Mouse (Mus musculus) mouse trophoblast stem cell (cell line): ENCODE data around the gene Arhgap22.

Experiments used
- in situ Hi-C, 2 experiments: fragments of 300-500 bp; cut with MseI, MboI; formaldehyde crosslinking; loops; 2 replicates in 1 of 2; 3 replicates in 1 of 2; pipeline ENCODE4 v1.15.1; 2025

Arhgap22 gene

DNA sequence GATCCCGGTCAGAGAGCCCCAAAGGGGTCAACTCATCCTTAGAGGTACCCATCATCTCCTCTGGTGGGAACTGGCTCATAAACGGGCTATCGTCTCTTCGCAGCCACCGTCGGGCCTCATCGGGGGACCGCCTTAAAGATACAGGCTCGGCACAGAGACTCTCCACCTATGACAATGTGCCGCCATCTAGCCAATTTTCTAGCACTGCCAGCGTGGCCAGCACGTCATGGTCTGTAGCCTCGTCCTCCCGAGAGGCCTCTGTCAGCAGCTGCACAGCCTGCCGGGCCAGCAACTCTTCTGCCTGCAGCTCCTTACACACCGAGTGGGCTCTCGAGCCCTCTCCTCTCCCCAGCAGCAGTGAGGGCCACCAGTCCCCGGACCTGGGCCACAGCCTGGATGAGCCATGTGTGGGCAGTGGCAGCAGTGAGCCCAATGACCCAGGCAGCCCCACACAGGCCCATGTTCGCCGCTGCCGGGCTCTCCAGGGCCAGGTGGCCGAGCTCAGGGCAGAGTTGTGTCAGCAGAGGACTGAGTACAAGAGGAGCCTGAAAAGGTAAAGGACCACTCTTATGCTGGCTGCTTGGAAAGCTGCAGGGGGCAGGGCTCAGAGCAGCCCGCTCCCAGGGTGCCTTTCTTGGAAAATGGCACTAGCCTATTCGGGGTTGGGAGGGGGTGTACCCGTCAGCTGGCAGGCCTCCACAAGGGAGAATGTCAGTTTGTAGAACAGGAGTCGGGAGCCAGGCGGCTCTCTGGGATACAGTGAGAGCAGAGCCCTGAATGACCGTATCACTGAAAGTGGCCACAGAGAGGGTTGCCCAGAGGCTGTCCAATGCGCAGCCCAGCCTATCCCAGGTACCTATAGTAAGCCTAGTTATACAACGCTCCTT is 153.3 kb downstream of the Arhgap22 start:
- in situ Hi-C loops = no loop called here

- in situ Hi-C loops = no loop called here
Observed at GRCm38 (mm10) chr14:33369375-33369774, 155.5 kb downstream of the Arhgap22 start.

DNA sequence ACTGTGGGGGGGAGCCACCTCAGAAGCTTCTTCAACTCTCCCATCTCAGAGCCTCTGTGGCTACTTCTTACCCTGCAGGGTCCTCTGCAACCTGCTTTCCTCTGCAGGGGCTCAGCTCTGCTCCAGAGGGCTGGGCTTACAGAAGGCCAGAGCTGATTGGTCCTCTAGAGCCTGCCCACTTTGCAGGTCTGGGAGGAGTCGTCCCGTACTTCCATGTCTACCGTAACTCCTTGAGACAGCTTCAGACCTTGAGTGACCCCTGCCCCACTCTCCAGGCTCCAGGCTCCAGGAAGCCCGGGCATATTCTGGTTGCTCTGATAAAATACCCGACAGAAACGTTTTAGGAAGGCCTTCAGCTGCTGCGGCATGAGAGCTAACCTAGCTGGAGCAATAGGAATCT is 156.2 kb downstream of the Arhgap22 start:
- in situ Hi-C loops = no loop called here

DNA sequence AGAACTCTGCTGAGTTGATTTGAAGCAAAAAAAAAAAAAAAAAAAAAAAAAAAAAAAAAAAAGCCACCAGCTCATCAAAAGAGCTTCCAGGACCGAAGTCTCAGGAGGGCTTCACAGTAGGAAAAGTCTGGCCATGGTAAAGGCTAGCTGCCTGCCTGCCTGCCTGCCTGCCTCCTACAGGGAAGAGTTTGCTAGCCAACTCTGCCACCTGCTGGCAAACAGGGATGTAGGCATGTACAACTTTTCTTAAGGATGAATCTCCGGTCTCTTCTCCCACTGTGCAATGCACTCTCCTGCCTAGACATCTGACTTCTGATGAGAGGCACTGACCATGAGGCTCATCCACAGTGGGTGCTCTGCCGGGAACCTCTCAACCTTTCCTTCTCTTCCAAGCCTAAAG is 157.4 kb downstream of the Arhgap22 start:
- in situ Hi-C loops = no loop called here

DNA sequence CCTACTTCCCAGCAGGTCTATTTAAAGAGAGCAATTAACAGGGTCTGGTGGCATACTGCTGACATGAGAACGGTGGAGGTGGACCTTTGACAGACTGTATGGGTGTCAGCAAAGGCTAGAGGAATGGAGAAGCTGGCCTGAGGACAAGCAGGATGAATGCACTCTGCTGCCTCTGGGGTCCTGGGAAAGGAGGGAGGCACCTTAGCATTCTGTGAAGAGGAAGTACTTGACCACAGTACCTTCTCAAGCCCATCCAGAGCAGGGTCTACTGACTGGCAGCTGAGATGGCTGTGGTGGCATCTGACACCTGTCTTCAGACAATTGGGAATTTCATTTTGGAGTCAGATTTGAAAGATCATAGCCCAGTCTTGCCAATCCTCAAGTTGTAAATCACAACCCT is 159.4 kb downstream of the Arhgap22 start:
- in situ Hi-C loops = no loop called here

DNA sequence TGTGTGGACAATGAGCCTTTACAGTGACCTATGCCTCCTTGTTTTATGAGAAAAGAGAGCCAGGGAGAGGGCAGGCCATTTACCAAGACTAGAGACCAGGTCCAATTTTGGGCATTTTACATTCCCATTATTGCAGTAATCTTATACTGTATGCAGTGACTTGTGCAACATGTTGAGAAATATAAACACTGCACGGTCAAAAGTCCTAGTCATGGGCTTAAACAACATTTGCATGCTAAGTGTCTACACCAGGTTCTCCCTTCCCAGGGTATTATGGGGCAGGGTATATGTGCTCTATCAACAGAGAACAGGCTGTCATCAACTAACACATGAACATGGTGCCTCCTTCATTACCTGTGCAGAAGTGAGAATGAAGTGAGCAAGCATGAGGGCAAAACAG is 160.3 kb downstream of the Arhgap22 start:
- in situ Hi-C loops = no loop called here

DNA sequence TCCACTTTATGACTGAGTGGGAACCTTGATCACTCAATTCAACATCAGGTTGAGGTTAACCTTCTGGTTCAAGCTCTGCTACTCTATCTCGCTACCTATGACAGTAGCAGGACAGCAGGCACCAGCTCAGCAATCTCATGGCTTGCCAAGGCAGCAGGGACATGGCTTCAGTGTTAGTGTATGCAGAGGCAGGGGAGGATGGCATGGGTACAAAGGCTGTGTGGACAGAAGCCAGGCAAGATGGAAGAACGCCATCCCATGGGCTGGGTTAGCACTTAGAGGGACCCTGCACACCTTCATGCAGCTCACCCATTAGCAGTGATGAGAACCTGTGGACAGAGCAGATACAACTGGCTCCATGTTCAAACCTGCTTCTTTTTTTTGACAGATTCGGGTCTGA is 163.4 kb downstream of the Arhgap22 start:
- in situ Hi-C loops = no loop called here

GRCm38 (mm10) chr14:33378723-33379122 is 164.9 kb downstream of the Arhgap22 start:
- in situ Hi-C loops = no loop called here

GRCm38 (mm10) chr14:33380830-33381457 is 167.1 kb downstream of the Arhgap22 start:
- in situ Hi-C loops = no loop called here

- in situ Hi-C loops = no loop called here
Observed at GRCm38 (mm10) chr14:33398065-33398860, 184.4 kb downstream of the Arhgap22 start.

GRCm38 (mm10) chr14:33400019-33400418 is 186.2 kb downstream of the Arhgap22 start:
- in situ Hi-C loops = no loop called here

- in situ Hi-C loops = no loop called here
Observed at GRCm38 (mm10) chr14:33402331-33402730, 188.5 kb downstream of the Arhgap22 start.

DNA sequence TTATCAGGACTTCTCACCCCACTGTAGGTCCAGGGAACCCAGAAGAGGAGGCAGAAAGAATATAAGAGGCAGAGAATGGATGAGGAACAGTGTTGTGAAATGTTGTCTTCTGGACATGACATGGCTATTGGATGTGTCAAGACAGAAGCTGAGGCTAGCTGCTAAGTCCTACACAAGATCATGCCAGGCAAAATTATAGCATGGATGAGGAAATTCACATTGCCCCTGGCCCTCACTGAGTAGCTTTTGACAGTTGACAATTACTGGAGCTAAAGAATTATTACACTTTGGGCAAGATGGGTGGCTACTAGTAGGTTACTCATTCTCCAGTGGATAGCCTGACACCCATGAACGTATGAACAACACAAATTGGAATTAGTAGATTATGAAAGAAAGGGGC is 201.9 kb downstream of the Arhgap22 start:
- in situ Hi-C loops = no loop called here

- in situ Hi-C loops = no loop called here
Observed at GRCm38 (mm10) chr14:33418311-33418909, 204.6 kb downstream of the Arhgap22 start.
